Mouse (Mus musculus): ENCODE results near the gene Lrrc40. TPM values are rescaled to one million over a fixed set of nuclear protein-coding genes. Genes with fewer than 3 reads are reported as not detected.

Gene Lrrc40
- polyA plus RNA-seq, 1 experiment from 2014 or later: 62.7 TPM

DNA sequence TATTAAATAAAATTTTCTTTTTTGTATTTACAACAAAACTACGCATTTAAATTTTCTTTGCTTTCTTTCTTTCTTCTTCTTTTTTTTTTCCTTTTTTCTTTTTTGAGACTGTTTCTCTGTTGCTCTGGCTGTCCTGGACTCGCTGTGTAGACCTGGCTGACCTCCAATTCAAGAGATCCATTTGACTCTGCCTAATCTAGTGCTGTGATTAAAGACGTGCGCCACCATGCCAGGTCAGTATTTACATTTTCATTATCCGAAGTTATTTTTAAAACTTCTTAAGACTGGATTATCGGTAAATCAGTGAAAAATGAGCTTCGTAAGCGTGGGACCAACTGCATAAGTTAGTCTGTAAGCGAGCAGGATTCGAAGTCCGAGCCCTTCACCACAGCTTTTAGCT, 596 bp upstream of the Lrrc40 start:
- Histone ChIP-seq H3K4me1 (ENCODE audit: control insufficient read depth, insufficient read depth, low read length) (peaks cover 24% of the 10 kb centered on the region), H3K36me3 (ENCODE audit: control insufficient read depth, insufficient read depth, low read length) (peaks cover 2% of the 10 kb centered on the region; the same call in 1 of the 2 replicates), H3K9me3 (ENCODE audit: control insufficient read depth, low read length) (no peaks in the 10 kb centered on the region), H3K27me3 (ENCODE audit: control insufficient read depth, insufficient read depth, low read length) (no peaks in the 10 kb centered on the region), H3K9ac (replicated peaks; ENCODE audit: low read length) (peak overlapping the region; percentile 91), H3K4me3 (replicated peaks; ENCODE audit: low read depth, low read length) (peak overlapping the region; percentile 93), H3K27ac (replicated peaks; ENCODE audit: low read depth, low read length) (peak overlapping the region; percentile 83), H3K4me2 (ENCODE audit: low read length) (peak overlapping the region; percentile 85)
- WGBS: 3% methylated on average over 11 of the region's 11 CpGs
- DNase-seq (no peak), ATAC-seq (ENCODE audit: low FRiP score, low TSS enrichment) (no peak)

GRCm38 (mm10) chr3:158038106-158038505, 1.6 kb downstream of the Lrrc40 start:
- Histone ChIP-seq H3K27me3 (ENCODE audit: control insufficient read depth, insufficient read depth, low read length) (no peaks in the 10 kb centered on the region), H3K4me3 (replicated peaks; ENCODE audit: low read depth, low read length) (no peak overlapping the region), H3K36me3 (ENCODE audit: control insufficient read depth, insufficient read depth, low read length) (peaks cover 2% of the 10 kb centered on the region; the same call in 1 of the 2 replicates), H3K9me3 (ENCODE audit: control insufficient read depth, low read length) (no peaks in the 10 kb centered on the region), H3K27ac (replicated peaks; ENCODE audit: low read depth, low read length) (no peak overlapping the region), H3K4me1 (ENCODE audit: control insufficient read depth, insufficient read depth, low read length) (peaks cover 17% of the 10 kb centered on the region), H3K4me2 (ENCODE audit: low read length) (no peak overlapping the region), H3K9ac (replicated peaks; ENCODE audit: low read length) (no peak overlapping the region)
- 90% methylated on average over 3 of the region's 3 CpGs for WGBS
- DNase-seq (no peak), ATAC-seq (ENCODE audit: low FRiP score, low TSS enrichment) (no peak)

GRCm38 (mm10) chr3:158040755-158041154, 4.3 kb downstream of the Lrrc40 start:
- Histone ChIP-seq H3K36me3 (ENCODE audit: control insufficient read depth, insufficient read depth, low read length) (peaks cover 3% of the 10 kb centered on the region; the same call in 1 of the 2 replicates), H3K27me3 (ENCODE audit: control insufficient read depth, insufficient read depth, low read length) (no peaks in the 10 kb centered on the region), H3K9me3 (ENCODE audit: control insufficient read depth, low read length) (no peaks in the 10 kb centered on the region), H3K4me3 (replicated peaks; ENCODE audit: low read depth, low read length) (no peak overlapping the region), H3K4me2 (ENCODE audit: low read length) (no peak overlapping the region), H3K9ac (replicated peaks; ENCODE audit: low read length) (no peak overlapping the region), H3K27ac (replicated peaks; ENCODE audit: low read depth, low read length) (no peak overlapping the region), H3K4me1 (ENCODE audit: control insufficient read depth, insufficient read depth, low read length) (0 out of 2 replicates have a peak, but pooled peaks cover 8% of the 10 kb centered on the region)
- WGBS: 90% methylated on average over 2 of the region's 2 CpGs
- no peak for ATAC-seq (ENCODE audit: low FRiP score, low TSS enrichment)
- DNase-seq: no peak

- DNase-seq (peak; percentile 9), ATAC-seq (ENCODE audit: low FRiP score, low TSS enrichment) (no peak)
- Histone ChIP-seq H3K36me3 (ENCODE audit: control insufficient read depth, insufficient read depth, low read length) (peaks cover 20% of the 10 kb centered on the region), H3K4me1 (ENCODE audit: control insufficient read depth, insufficient read depth, low read length) (no peaks in the 10 kb centered on the region), H3K4me2 (ENCODE audit: low read length) (no peak overlapping the region), H3K27me3 (ENCODE audit: control insufficient read depth, insufficient read depth, low read length) (no peaks in the 10 kb centered on the region), H3K4me3 (replicated peaks; ENCODE audit: low read depth, low read length) (no peak overlapping the region), H3K27ac (replicated peaks; ENCODE audit: low read depth, low read length) (no peak overlapping the region), H3K9ac (replicated peaks; ENCODE audit: low read length) (no peak overlapping the region), H3K9me3 (ENCODE audit: control insufficient read depth, low read length) (no peaks in the 10 kb centered on the region)
- WGBS: 91% methylated on average over 2 of the region's 2 CpGs
These were observed 13.0 kb downstream of the Lrrc40 start for GRCm38 (mm10) chr3:158049508-158049907.

- H3K4me2 ChIP-seq (ENCODE audit: low read length): no peak overlapping the region
- no peaks in the 10 kb centered on the region for H3K9me3 ChIP-seq (ENCODE audit: control insufficient read depth, low read length)
- 95% methylated on average over 2 of the region's 2 CpGs for WGBS
- H3K36me3 ChIP-seq (ENCODE audit: control insufficient read depth, insufficient read depth, low read length): peaks cover 58% of the 10 kb centered on the region
- H3K27ac ChIP-seq (replicated peaks; ENCODE audit: low read depth, low read length): no peak overlapping the region
- no peaks in the 10 kb centered on the region for H3K4me1 ChIP-seq (ENCODE audit: control insufficient read depth, insufficient read depth, low read length)
- H3K9ac ChIP-seq (replicated peaks; ENCODE audit: low read length): no peak overlapping the region
- DNase-seq (no peak), ATAC-seq (ENCODE audit: low FRiP score, low TSS enrichment) (no peak)
- no peaks in the 10 kb centered on the region for H3K27me3 ChIP-seq (ENCODE audit: control insufficient read depth, insufficient read depth, low read length)
- H3K4me3 ChIP-seq (replicated peaks; ENCODE audit: low read depth, low read length): no peak overlapping the region
These were observed 24.3 kb downstream of the Lrrc40 start for GRCm38 (mm10) chr3:158060621-158061291.

- no peak overlapping the region for H3K4me2 ChIP-seq (ENCODE audit: low read length)
- H3K4me1 ChIP-seq (ENCODE audit: control insufficient read depth, insufficient read depth, low read length): no peaks in the 10 kb centered on the region
- H3K4me3 ChIP-seq (replicated peaks; ENCODE audit: low read depth, low read length): no peak overlapping the region
- DNase-seq: no peak
- no peak for ATAC-seq (ENCODE audit: low FRiP score, low TSS enrichment)
- no peaks in the 10 kb centered on the region for H3K9me3 ChIP-seq (ENCODE audit: control insufficient read depth, low read length)
- no peak overlapping the region for H3K9ac ChIP-seq (replicated peaks; ENCODE audit: low read length)
- peaks cover 45% of the 10 kb centered on the region for H3K36me3 ChIP-seq (ENCODE audit: control insufficient read depth, insufficient read depth, low read length)
- no peaks in the 10 kb centered on the region for H3K27me3 ChIP-seq (ENCODE audit: control insufficient read depth, insufficient read depth, low read length)
- WGBS: 93% methylated on average over 5 of the region's 5 CpGs
- H3K27ac ChIP-seq (replicated peaks; ENCODE audit: low read depth, low read length): no peak overlapping the region
These were observed 25.5 kb downstream of the Lrrc40 start for GRCm38 (mm10) chr3:158061811-158062523.

DNA sequence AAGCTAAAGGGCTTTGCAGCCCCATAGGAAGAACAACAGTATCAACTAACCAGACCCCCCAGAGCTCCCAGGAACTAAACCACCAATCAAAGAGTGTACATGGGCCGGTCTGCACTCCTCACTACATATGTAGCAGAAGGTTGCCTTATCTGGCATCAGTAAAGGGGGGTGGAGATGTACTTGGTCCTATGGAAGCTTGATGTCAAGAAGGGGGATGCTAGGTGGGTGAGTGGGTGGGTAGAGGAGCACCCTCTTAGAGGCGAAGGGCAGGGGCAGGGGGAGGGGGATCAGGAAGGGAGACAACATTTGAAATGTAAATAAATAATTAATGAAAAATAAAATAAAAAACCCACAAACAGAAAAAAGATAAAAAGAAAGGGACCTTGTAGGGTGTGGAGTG, 28.8 kb downstream of the Lrrc40 start:
- 93% methylated on average over 2 of the region's 2 CpGs for WGBS
- no peak overlapping the region for H3K4me2 ChIP-seq (ENCODE audit: low read length)
- DNase-seq (no peak), ATAC-seq (ENCODE audit: low FRiP score, low TSS enrichment) (no peak; the same call in 1 of the 2 replicates)
- no peak overlapping the region for H3K9ac ChIP-seq (replicated peaks; ENCODE audit: low read length)
- no peaks in the 10 kb centered on the region for H3K27me3 ChIP-seq (ENCODE audit: control insufficient read depth, insufficient read depth, low read length)
- H3K4me3 ChIP-seq (replicated peaks; ENCODE audit: low read depth, low read length): no peak overlapping the region
- no peaks in the 10 kb centered on the region for H3K4me1 ChIP-seq (ENCODE audit: control insufficient read depth, insufficient read depth, low read length)
- no peaks in the 10 kb centered on the region for H3K9me3 ChIP-seq (ENCODE audit: control insufficient read depth, low read length)
- H3K27ac ChIP-seq (replicated peaks; ENCODE audit: low read depth, low read length): no peak overlapping the region
- H3K36me3 ChIP-seq (ENCODE audit: control insufficient read depth, insufficient read depth, low read length): peaks cover 28% of the 10 kb centered on the region

GRCm38 (mm10) chr3:158067916-158068315, 31.5 kb downstream of the Lrrc40 start:
- WGBS: 91% methylated on average over 7 of the region's 7 CpGs
- no peaks in the 10 kb centered on the region for H3K27me3 ChIP-seq (ENCODE audit: control insufficient read depth, insufficient read depth, low read length)
- DNase-seq: no peak

More at GRCm38 (mm10) chr3:158067916-158068315, 31.5 kb downstream of the Lrrc40 start:
- Histone ChIP-seq H3K4me3 (replicated peaks; ENCODE audit: low read depth, low read length) (no peak overlapping the region), H3K4me2 (ENCODE audit: low read length) (no peak overlapping the region), H3K36me3 (ENCODE audit: control insufficient read depth, insufficient read depth, low read length) (peaks cover 26% of the 10 kb centered on the region), H3K9ac (replicated peaks; ENCODE audit: low read length) (no peak overlapping the region), H3K9me3 (ENCODE audit: control insufficient read depth, low read length) (no peaks in the 10 kb centered on the region), H3K27ac (replicated peaks; ENCODE audit: low read depth, low read length) (no peak overlapping the region), H3K4me1 (ENCODE audit: control insufficient read depth, insufficient read depth, low read length) (no peaks in the 10 kb centered on the region)
- no peak for ATAC-seq (ENCODE audit: low FRiP score, low TSS enrichment)
